Mouse (Mus musculus): ENCODE data around the gene Scd2.

Scd2 gene

DNA sequence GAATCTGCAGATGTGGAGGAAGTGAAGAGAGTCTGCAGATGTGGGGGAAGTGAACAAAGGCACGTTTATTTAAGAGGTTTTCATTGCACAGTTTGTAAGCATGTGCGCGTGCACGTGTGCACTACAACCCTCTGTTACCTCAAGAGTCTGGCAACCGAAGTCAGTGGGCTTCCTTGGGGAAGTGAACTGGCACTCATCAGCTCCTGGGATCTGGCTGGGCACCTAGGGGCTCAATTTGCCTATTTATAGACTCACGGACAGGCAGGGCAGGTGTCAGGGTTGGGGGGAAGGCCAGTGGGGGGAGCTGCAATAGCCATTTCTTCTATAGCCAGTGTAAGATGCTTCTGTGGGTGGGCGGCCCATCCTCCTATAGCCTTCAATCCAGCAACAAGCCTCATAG lies 58.3 kb downstream of the Scd2 start:
- DNase-seq (ENCODE audit: inconsistent age in 2 of 2, low spot score in 1 of 2) = no peak
